Comparison of ENCODE assay signal across 14 mouse cellular contexts in genomic region chr16:32538761-32539255, GRCm38 (mm10). TPM values are rescaled to one million over a fixed set of nuclear protein-coding genes. Genes with fewer than 3 reads are reported as not detected.
DNase-seq lines count a peak whose midpoint lies in the region; ATAC-seq and TF ChIP-seq lines count a peak whose summit lies in the region.
"Had no signal": no experiment of that assay in that cellular context is flagged by ENCODE, and none has a peak within 500 bp of the region (broad histone marks: within the 10 kb centered on the region; RNA-seq: fewer than 3 reads in every experiment).

No protein-coding gene starts in this region.

- no peak for ATAC-seq in monocyte, adult 5-6 weeks (replicated peaks; ENCODE audit: insufficient number of reproducible peaks, low FRiP score, low TSS enrichment, poor library complexity, severe bottlenecking)

- H3K36me3 ChIP-seq in thymus, adult 2 months (ENCODE audit: control insufficient read depth, insufficient read depth, low read length): no peaks in the 10 kb centered on the region

- 0 out of 2 replicates have a peak overlapping the region, but pooled peaks have one; percentile 6 for H3K27ac ChIP-seq in layer of hippocampus, adult 2 months
- no peak overlapping the region for H3K27ac ChIP-seq in thymus, adult 2 months (ENCODE audit: control insufficient read depth, insufficient read depth, low read length)

- no peaks in the 10 kb centered on the region for H3K27me3 ChIP-seq in thymus, adult 2 months (ENCODE audit: control insufficient read depth, insufficient read depth, low read length)

- 77% methylated on average over 3 of the region's 3 CpGs for WGBS in thymus, adult 2 months

- TF ChIP-seq POLR2A in thymus, adult 2 months (IDR thresholded peaks at IDR 0.05; ENCODE audit: control insufficient read depth, extremely low read depth, insufficient read depth, low read length, poor library complexity): no peak

- TF ChIP-seq CTCF in layer of hippocampus, adult 2 months (conservative IDR thresholded peaks at IDR 0.05): no peak
- TF ChIP-seq CTCF in thymus, adult 2 months (IDR thresholded peaks at IDR 0.05; ENCODE audit: borderline replicate concordance, control insufficient read depth, extremely low read depth, insufficient read depth, low read length, poor library complexity): no peak

- peaks cover 17% of the 10 kb centered on the region for H3K4me1 ChIP-seq in thymus, adult 2 months (replicated peaks; ENCODE audit: control insufficient read depth, insufficient read depth, low read length)

- no peak overlapping the region for H3K4me3 ChIP-seq in layer of hippocampus, adult 2 months
- no peak overlapping the region for H3K4me3 ChIP-seq in thymus, adult 2 months (ENCODE audit: control insufficient read depth, insufficient read depth, low read length)

- DNase-seq in layer of hippocampus, adult 2 months (ENCODE audit: low spot score in 2 of 2): no peak
- DNase-seq in layer of hippocampus, postnatal 25 days (ENCODE audit: extremely low spot score in 1 of 2, low spot score in 1 of 2): no peak
- peak; percentile 31 for DNase-seq in thymus, postnatal 25 days
- no peak for DNase-seq in thymus, adult 2 months
- DNase-seq in hindlimb bud, embryonic 11.5 days (ENCODE audit: extremely low spot score, low read depth, low spot score): peak; percentile 26
- DNase-seq in gastrocnemius, postnatal 10 days: no peak
- no peak for DNase-seq in right cerebral cortex, adult 2 months (ENCODE audit: low spot score in 2 of 2)
- DNase-seq: heart, postnatal 10 days; kidney, adult 9 months; spleen, adult 18-20 months had no signal

RNA-seq across cellular contexts. Expression of gene Zdhhc19, which starts 42.7 kb away (rescaled TPM):
- not detected for total RNA-seq in layer of hippocampus, adult 2 months (2021)
- not detected for total RNA-seq in layer of hippocampus, postnatal 25 days (2021)
- polyA plus RNA-seq in thymus, adult 2 months (2012; rRNA removed): not detected in 2 replicates
- total RNA-seq in gastrocnemius, postnatal 10 days (2021): not detected
- total RNA-seq in monocyte, adult 5-6 weeks (2017): not detected in 3 replicates
- total RNA-seq: granulocyte monocyte progenitor cell, adult 5-6 weeks; heart, postnatal 10 days; layer of hippocampus, postnatal 10 days; liver, adult 2 months had no signal
- polyA plus RNA-seq: liver, adult 2 months had no signal

RNA-seq across cellular contexts. Expression of gene Slc51a, which starts 51.1 kb away (rescaled TPM):
- not detected for total RNA-seq in layer of hippocampus, adult 2 months (2021)
- total RNA-seq in layer of hippocampus, postnatal 25 days (2021): not detected
- polyA plus RNA-seq in thymus, adult 2 months (2012; rRNA removed): 1.3 and 1.5 TPM in 2 replicates
- not detected for total RNA-seq in gastrocnemius, postnatal 10 days (2021)
- total RNA-seq in monocyte, adult 5-6 weeks (2017): 0.48 to 0.49 TPM in 2 of 3 replicates, not detected in the other
- total RNA-seq: layer of hippocampus, postnatal 10 days; liver, adult 2 months had no signal

Comparison
In these comparisons a context has a peak if more than half of its experiments do, and no peak if none do; other contexts are left out.
1. DNase-seq: peak in thymus, postnatal 25 days (single experiment) and hindlimb bud, embryonic 11.5 days (single experiment); none in layer of hippocampus, adult 2 months (0 of 2), layer of hippocampus, postnatal 25 days (0 of 2), thymus, adult 2 months (single experiment), gastrocnemius, postnatal 10 days (single experiment) and right cerebral cortex, adult 2 months (0 of 2).